Mouse (Mus musculus): ENCODE measurements around the gene Nupr1. TPM values are rescaled to one million over a fixed set of nuclear protein-coding genes. Genes with fewer than 3 reads are reported as not detected.
"Not testable (repeated sequence)": the region's sequence is repeated elsewhere in the genome, so short reads cannot be mapped to it uniquely, and the experiment has no call there.

Gene Nupr1
- polyA plus RNA-seq, 1 experiment from 2014 or later, result 7.0 TPM

- 81% methylated on average over 4 of the region's 4 CpGs for WGBS
- Histone ChIP-seq H3K4me1 (ENCODE audit: control insufficient read depth, insufficient read depth, low read length) (peaks cover 8% of the 10 kb centered on the region; the same call in 1 of the 2 replicates), H3K27ac (ENCODE audit: low read depth, low read length) (no peak overlapping the region), H3K4me2 (ENCODE audit: low read length) (peak overlapping the region; percentile 83), H3K36me3 (ENCODE audit: control insufficient read depth, insufficient read depth, low read length) (no peaks in the 10 kb centered on the region), H3K4me3 (ENCODE audit: low read depth, low read length) (peak overlapping the region; percentile 50), H3K27me3 (replicated peaks; ENCODE audit: control insufficient read depth, insufficient read depth, low read length) (no peaks in the 10 kb centered on the region), H3K9ac (ENCODE audit: low read length) (no peak overlapping the region), H3K9me3 (replicated peaks; ENCODE audit: control insufficient read depth, low read length) (no peaks in the 10 kb centered on the region)
- no peak for ATAC-seq
- peak; percentile 1 for DNase-seq (ENCODE audit: low spot score)
Measured at GRCm38 (mm10) chr7:126648486-126648885, 17.8 kb upstream of the Nupr1 start.

- no peaks in the 10 kb centered on the region for H3K9me3 ChIP-seq (replicated peaks; ENCODE audit: control insufficient read depth, low read length)
- no peak overlapping the region for H3K4me2 ChIP-seq (ENCODE audit: low read length)
- H3K27me3 ChIP-seq (replicated peaks; ENCODE audit: control insufficient read depth, insufficient read depth, low read length), result no peaks in the 10 kb centered on the region
- 70% methylated on average over 5 of the region's 5 CpGs for WGBS
- ATAC-seq, result no peak
- H3K27ac ChIP-seq (ENCODE audit: low read depth, low read length), result no peak overlapping the region
- no peak overlapping the region for H3K4me3 ChIP-seq (ENCODE audit: low read depth, low read length)
- H3K4me1 ChIP-seq (ENCODE audit: control insufficient read depth, insufficient read depth, low read length), result peaks cover 8% of the 10 kb centered on the region; the same call in 1 of the 2 replicates
- H3K9ac ChIP-seq (ENCODE audit: low read length), result no peak overlapping the region
- no peak for DNase-seq (ENCODE audit: low spot score)
- H3K36me3 ChIP-seq (ENCODE audit: control insufficient read depth, insufficient read depth, low read length), result no peaks in the 10 kb centered on the region
Measured at GRCm38 (mm10) chr7:126645708-126646107, 15.0 kb upstream of the Nupr1 start.

- no peak overlapping the region for H3K27ac ChIP-seq (ENCODE audit: low read depth, low read length)
- no peak overlapping the region for H3K4me2 ChIP-seq (ENCODE audit: low read length)
- no peak overlapping the region for H3K4me3 ChIP-seq (ENCODE audit: low read depth, low read length)
- H3K4me1 ChIP-seq (ENCODE audit: control insufficient read depth, insufficient read depth, low read length), result peaks cover 2% of the 10 kb centered on the region; the same call in 1 of the 2 replicates
- ATAC-seq, result no peak
- H3K9ac ChIP-seq (ENCODE audit: low read length), result no peak overlapping the region
- no peaks in the 10 kb centered on the region for H3K27me3 ChIP-seq (replicated peaks; ENCODE audit: control insufficient read depth, insufficient read depth, low read length)
- DNase-seq (ENCODE audit: low spot score), result peak; percentile 5
- no peaks in the 10 kb centered on the region for H3K36me3 ChIP-seq (ENCODE audit: control insufficient read depth, insufficient read depth, low read length)
- H3K9me3 ChIP-seq (replicated peaks; ENCODE audit: control insufficient read depth, low read length), result no peaks in the 10 kb centered on the region
Measured at GRCm38 (mm10) chr7:126644914-126645313, 14.3 kb upstream of the Nupr1 start.

- Histone ChIP-seq H3K36me3 (ENCODE audit: control insufficient read depth, insufficient read depth, low read length) (no peaks in the 10 kb centered on the region), H3K4me1 (ENCODE audit: control insufficient read depth, insufficient read depth, low read length) (no peaks in the 10 kb centered on the region), H3K9me3 (replicated peaks; ENCODE audit: control insufficient read depth, low read length) (no peaks in the 10 kb centered on the region), H3K9ac (ENCODE audit: low read length) (no peak overlapping the region), H3K4me3 (ENCODE audit: low read depth, low read length) (no peak overlapping the region), H3K4me2 (ENCODE audit: low read length) (no peak overlapping the region), H3K27me3 (replicated peaks; ENCODE audit: control insufficient read depth, insufficient read depth, low read length) (no peaks in the 10 kb centered on the region), H3K27ac (ENCODE audit: low read depth, low read length) (no peak overlapping the region)
- DNase-seq (ENCODE audit: low spot score), result no peak
- ATAC-seq, result no peak
- WGBS, result 83% methylated on average over 3 of the region's 3 CpGs
Measured at GRCm38 (mm10) chr7:126644345-126644744, 13.7 kb upstream of the Nupr1 start.

- H3K4me2 ChIP-seq (ENCODE audit: low read length); H3K36me3 ChIP-seq (ENCODE audit: control insufficient read depth, insufficient read depth, low read length); ATAC-seq; H3K4me3 ChIP-seq (ENCODE audit: low read depth, low read length); H3K27me3 ChIP-seq (replicated peaks; ENCODE audit: control insufficient read depth, insufficient read depth, low read length); H3K9me3 ChIP-seq (replicated peaks; ENCODE audit: control insufficient read depth, low read length); H3K9ac ChIP-seq (ENCODE audit: low read length); H3K4me1 ChIP-seq (ENCODE audit: control insufficient read depth, insufficient read depth, low read length); H3K27ac ChIP-seq (ENCODE audit: low read depth, low read length): not testable (repeated sequence)
- peak; percentile 64 for DNase-seq (ENCODE audit: low spot score)
- 58% methylated on average over 3 of the region's 3 CpGs for WGBS
Measured at GRCm38 (mm10) chr7:126643244-126643617, 12.6 kb upstream of the Nupr1 start.

- Histone ChIP-seq H3K27ac (ENCODE audit: low read depth, low read length) (no peak overlapping the region), H3K36me3 (ENCODE audit: control insufficient read depth, insufficient read depth, low read length) (no peaks in the 10 kb centered on the region), H3K9me3 (replicated peaks; ENCODE audit: control insufficient read depth, low read length) (no peaks in the 10 kb centered on the region), H3K4me2 (ENCODE audit: low read length) (no peak overlapping the region), H3K4me1 (ENCODE audit: control insufficient read depth, insufficient read depth, low read length) (no peaks in the 10 kb centered on the region), H3K4me3 (ENCODE audit: low read depth, low read length) (no peak overlapping the region), H3K27me3 (replicated peaks; ENCODE audit: control insufficient read depth, insufficient read depth, low read length) (no peaks in the 10 kb centered on the region), H3K9ac (ENCODE audit: low read length) (no peak overlapping the region)
- ATAC-seq (no peak), DNase-seq (ENCODE audit: low spot score) (no peak)
- 77% methylated on average over 5 of the region's 5 CpGs for WGBS
Measured at GRCm38 (mm10) chr7:126642545-126643243, 12.0 kb upstream of the Nupr1 start.

GRCm38 (mm10) chr7:126636733-126637520 lies 6.3 kb upstream of the Nupr1 start:
- no peak overlapping the region for H3K9ac ChIP-seq (ENCODE audit: low read length)
- 19% methylated on average over 4 of the region's 4 CpGs for WGBS
- H3K27me3 ChIP-seq (replicated peaks; ENCODE audit: control insufficient read depth, insufficient read depth, low read length), result no peaks in the 10 kb centered on the region
- H3K4me3 ChIP-seq (ENCODE audit: low read depth, low read length), result no peak overlapping the region
- no peak overlapping the region for H3K27ac ChIP-seq (ENCODE audit: low read depth, low read length)
- DNase-seq (ENCODE audit: low spot score) (peak; percentile 52), ATAC-seq (no peak)
- H3K4me1 ChIP-seq (ENCODE audit: control insufficient read depth, insufficient read depth, low read length), result no peaks in the 10 kb centered on the region
- no peaks in the 10 kb centered on the region for H3K9me3 ChIP-seq (replicated peaks; ENCODE audit: control insufficient read depth, low read length)
- no peaks in the 10 kb centered on the region for H3K36me3 ChIP-seq (ENCODE audit: control insufficient read depth, insufficient read depth, low read length)
- no peak overlapping the region for H3K4me2 ChIP-seq (ENCODE audit: low read length)

- Histone ChIP-seq H3K4me1 (ENCODE audit: control insufficient read depth, insufficient read depth, low read length) (no peaks in the 10 kb centered on the region), H3K27me3 (replicated peaks; ENCODE audit: control insufficient read depth, insufficient read depth, low read length) (no peaks in the 10 kb centered on the region), H3K27ac (ENCODE audit: low read depth, low read length) (no peak overlapping the region), H3K9ac (ENCODE audit: low read length) (no peak overlapping the region), H3K36me3 (ENCODE audit: control insufficient read depth, insufficient read depth, low read length) (no peaks in the 10 kb centered on the region), H3K4me3 (ENCODE audit: low read depth, low read length) (no peak overlapping the region), H3K9me3 (replicated peaks; ENCODE audit: control insufficient read depth, low read length) (no peaks in the 10 kb centered on the region), H3K4me2 (ENCODE audit: low read length) (no peak overlapping the region)
- ATAC-seq (no peak), DNase-seq (ENCODE audit: low spot score) (no peak)
Measured at GRCm38 (mm10) chr7:126635375-126635774, 4.7 kb upstream of the Nupr1 start.

- Histone ChIP-seq H3K9ac (ENCODE audit: low read length) (no peak overlapping the region), H3K27ac (ENCODE audit: low read depth, low read length) (no peak overlapping the region), H3K4me1 (ENCODE audit: control insufficient read depth, insufficient read depth, low read length) (no peaks in the 10 kb centered on the region), H3K4me3 (ENCODE audit: low read depth, low read length) (no peak overlapping the region), H3K36me3 (ENCODE audit: control insufficient read depth, insufficient read depth, low read length) (no peaks in the 10 kb centered on the region), H3K4me2 (ENCODE audit: low read length) (no peak overlapping the region), H3K27me3 (replicated peaks; ENCODE audit: control insufficient read depth, insufficient read depth, low read length) (no peaks in the 10 kb centered on the region), H3K9me3 (replicated peaks; ENCODE audit: control insufficient read depth, low read length) (no peaks in the 10 kb centered on the region)
- DNase-seq (ENCODE audit: low spot score) (no peak), ATAC-seq (no peak)
- 90% methylated on average over 2 of the region's 2 CpGs for WGBS
Measured at GRCm38 (mm10) chr7:126632478-126632877, 1.8 kb upstream of the Nupr1 start.
